16 mouse cellular contexts compared by ENCODE assay signal in genomic region chr8:122667854-122668253, GRCm38 (mm10). TPM values are rescaled to one million over a fixed set of nuclear protein-coding genes. Genes with fewer than 3 reads are reported as not detected.
DNase-seq lines count a peak whose midpoint lies in the region; TF ChIP-seq lines count a peak whose summit lies in the region.
"Had no signal": no experiment of that assay in that cellular context is flagged by ENCODE, and none has a peak within 500 bp of the region (broad histone marks: within the 10 kb centered on the region; RNA-seq: fewer than 3 reads in every experiment).

No protein-coding gene starts in this region.

- intact Hi-C loops in heart, adult 2 months (cut with DNase I), result loop anchor here (1.0 kb wide), 1 partner anchor 8 kb away; no protein-coding TSS in a partner anchor

- TF ChIP-seq CTCF in heart, adult 2 months (IDR thresholded peaks at IDR 0.05), result no peak

- 59% methylated on average over 11 of the region's 11 CpGs for WGBS in heart, adult 2 months

- no peak for TF ChIP-seq EP300 in heart, adult 2 months (IDR thresholded peaks at IDR 0.05; ENCODE audit: insufficient read depth, low read depth, low read length)

- H3K79me2 ChIP-seq in heart, adult 2 months (replicated peaks; ENCODE audit: control insufficient read depth, insufficient read depth, low read length), result peaks cover 1% of the 10 kb centered on the region; the same call in 1 of the 2 replicates

- no peak for TF ChIP-seq POLR2A in heart, adult 2 months (IDR thresholded peaks at IDR 0.05; ENCODE audit: insufficient read depth, low read depth, low read length)

- H3K4me3 ChIP-seq in heart, adult 2 months, result no peak overlapping the region
- H3K4me3 ChIP-seq: embryonic facial prominence, embryonic 15.5 days; lung, embryonic 15.5 days had no signal

- H3K27me3 ChIP-seq in heart, adult 2 months (ENCODE audit: control insufficient read depth, insufficient read depth, low read length), result no peaks in the 10 kb centered on the region

- peaks cover 57% of the 10 kb centered on the region for H3K4me1 ChIP-seq in heart, adult 2 months (ENCODE audit: control insufficient read depth, insufficient read depth, low read length)

- peak overlapping the region; percentile 90 for H3K27ac ChIP-seq in heart, adult 2 months

- no peaks in the 10 kb centered on the region; the same call in 1 of the 2 replicates for H3K36me3 ChIP-seq in heart, adult 2 months (ENCODE audit: control insufficient read depth, insufficient read depth, low read length)
- H3K36me3 ChIP-seq: embryonic facial prominence, embryonic 15.5 days; lung, embryonic 15.5 days had no signal

- DNase-seq in heart, adult 2 months, result peak in 1 of 2 experiments; percentile 40
- DNase-seq in heart, adult 8-10 months (ENCODE audit: low spot score), result no peak
- peak; percentile 75 to 77 for DNase-seq in right cerebral cortex, adult 2 months (ENCODE audit: low spot score in 2 of 2)
- DNase-seq in right cerebral cortex, postnatal 10 days (ENCODE audit: low spot score in 2 of 2), result no peak
- DNase-seq in kidney, postnatal 36 days, result peak; percentile 54 to 61
- no peak for DNase-seq in retina, embryonic 14.5 days (ENCODE audit: low spot score)
- DNase-seq in testis, postnatal 10 days (ENCODE audit: low spot score), result no peak
- DNase-seq in thymus, postnatal 0 days (ENCODE audit: low spot score), result no peak
- DNase-seq: cerebellum, adult 9-11 months; gastrocnemius, postnatal 10 days; midbrain, embryonic 14.5 days had no signal

- H3K9ac ChIP-seq in heart, adult 2 months (ENCODE audit: low read depth, low read length), result no peak overlapping the region
- H3K9ac ChIP-seq: embryonic facial prominence, embryonic 15.5 days; lung, embryonic 15.5 days had no signal

RNA-seq across cellular contexts. Expression of gene Cbfa2t3, which starts 31.1 kb away (rescaled TPM):
- 10 to 100 TPM; 21.8 to 22.3 TPM for total RNA-seq in heart, adult 2 months (2021)
- 10.2 and 10.9 TPM in 2 replicates for polyA plus RNA-seq in heart, adult 2 months (2012; rRNA removed)
- 10 to 100 TPM; 15.1 to 22.1 (median 18.2) TPM for total RNA-seq in heart, adult 8-10 months (2022)
- polyA plus RNA-seq in thymus, postnatal 0 days (2015; fragmentation: Nextera tagmentation; extraction: Ambion mirVana), result 15.2 and 16.7 TPM in 2 replicates

RNA-seq across cellular contexts. Expression of gene Pabpn1l, which starts 45.3 kb away (rescaled TPM):
- under 1 TPM in 1 of 2 experiments, not detected in 1; 0.52 TPM for total RNA-seq in heart, adult 2 months (2021)
- polyA plus RNA-seq in heart, adult 2 months (2012; rRNA removed), result 0.10 TPM in 1 of 2 replicates, not detected in the other
- under 1 TPM in 2 of 4 experiments, not detected in 2; 0.24 to 0.57 TPM for total RNA-seq in heart, adult 8-10 months (2022)
- polyA plus RNA-seq in thymus, postnatal 0 days (2015; fragmentation: Nextera tagmentation; extraction: Ambion mirVana), result 0.36 and 0.43 TPM in 2 replicates
- total RNA-seq: gastrocnemius, postnatal 10 days had no signal
- polyA plus RNA-seq: activated CD4-positive, CD25-positive, alpha-beta regulatory T cell, adult 4 months; hindbrain, embryonic 11.5 days; lung, embryonic 15.5 days; midbrain, embryonic 14.5 days; stomach, embryonic 16.5 days had no signal

RNA-seq across cellular contexts. Expression of gene Trappc2l, which starts 56.4 kb away (rescaled TPM):
- total RNA-seq in heart, adult 2 months (2021), result 10 to 100 TPM; 58.6 to 65.4 TPM
- polyA plus RNA-seq in heart, adult 2 months (2012; rRNA removed), result 161 and 207 TPM in 2 replicates
- total RNA-seq in heart, adult 8-10 months (2022), result 10 to 100 TPM; 62.8 to 66.2 (median 63.3) TPM
- polyA plus RNA-seq in thymus, postnatal 0 days (2015; fragmentation: Nextera tagmentation; extraction: Ambion mirVana), result 52.9 and 56.9 TPM in 2 replicates

RNA-seq across cellular contexts. Expression of gene Galns, which starts 56.6 kb away (rescaled TPM):
- 1 to 10 TPM; 3.1 to 3.2 TPM for total RNA-seq in heart, adult 2 months (2021)
- polyA plus RNA-seq in heart, adult 2 months (2012; rRNA removed), result 4.9 and 5.0 TPM in 2 replicates
- 1 to 10 TPM; 3.5 to 5.2 (median 4.4) TPM for total RNA-seq in heart, adult 8-10 months (2022)
- polyA plus RNA-seq in thymus, postnatal 0 days (2015; fragmentation: Nextera tagmentation; extraction: Ambion mirVana), result 10.5 and 11.7 TPM in 2 replicates

Comparison
In these comparisons a context has a peak if more than half of its experiments do, and no peak if none do; other contexts are left out.
1. DNase-seq: peak in right cerebral cortex, adult 2 months (2 of 2) and kidney, postnatal 36 days (2 of 2); none in heart, adult 8-10 months (single experiment), right cerebral cortex, postnatal 10 days (0 of 2), retina, embryonic 14.5 days (single experiment), testis, postnatal 10 days (single experiment) and thymus, postnatal 0 days (single experiment).